Mouse (Mus musculus): Measurements from ENCODE around the gene Agfg1.
A peak's percentile ranks its signal among the peaks of the same experiment; 100 is the strongest.

The Agfg1 gene

GRCm38 (mm10) chr1:82824147-82824546, 15.1 kb upstream of the Agfg1 start:
- no peak for DNase-seq (ENCODE audit: low spot score in 2 of 2)

- DNase-seq (ENCODE audit: low spot score in 2 of 2): no peak
Observed at GRCm38 (mm10) chr1:82825256-82825655, 14.0 kb upstream of the Agfg1 start.

GRCm38 (mm10) chr1:82825783-82826182, 13.5 kb upstream of the Agfg1 start:
- DNase-seq (ENCODE audit: low spot score in 2 of 2): no peak

- no peak for DNase-seq (ENCODE audit: low spot score in 2 of 2)
Observed at GRCm38 (mm10) chr1:82826911-82827310, 12.4 kb upstream of the Agfg1 start.

GRCm38 (mm10) chr1:82830771-82831170, 8.5 kb upstream of the Agfg1 start:
- DNase-seq (ENCODE audit: low spot score in 2 of 2): no peak

- peak; percentile 32 to 48 for DNase-seq (ENCODE audit: low spot score in 2 of 2)
Observed at GRCm38 (mm10) chr1:82831547-82832240, 7.6 kb upstream of the Agfg1 start.

GRCm38 (mm10) chr1:82832495-82833021, 6.7 kb upstream of the Agfg1 start:
- no peak for DNase-seq (ENCODE audit: low spot score in 2 of 2)

- no peak for DNase-seq (ENCODE audit: low spot score in 2 of 2)
Observed at GRCm38 (mm10) chr1:82833501-82833900, 5.8 kb upstream of the Agfg1 start.

- DNase-seq (ENCODE audit: low spot score in 2 of 2): no peak
Observed at GRCm38 (mm10) chr1:82834572-82834971, 4.7 kb upstream of the Agfg1 start.

GRCm38 (mm10) chr1:82836342-82837217, 2.7 kb upstream of the Agfg1 start:
- DNase-seq (ENCODE audit: low spot score in 2 of 2): no peak

- no peak for DNase-seq (ENCODE audit: low spot score in 2 of 2)
Observed at GRCm38 (mm10) chr1:82837579-82837978, 1.7 kb upstream of the Agfg1 start.

GRCm38 (mm10) chr1:82838469-82839295, 601 bp upstream of the Agfg1 start:
- DNase-seq (ENCODE audit: low spot score in 2 of 2): no peak

GRCm38 (mm10) chr1:82839614-82840421, 535 bp downstream of the Agfg1 start:
- peak; percentile 45 to 48 for DNase-seq (ENCODE audit: low spot score in 2 of 2)

GRCm38 (mm10) chr1:82855729-82856128, 16.4 kb downstream of the Agfg1 start:
- no peak for DNase-seq (ENCODE audit: low spot score in 2 of 2)

GRCm38 (mm10) chr1:82858236-82858635, 19.0 kb downstream of the Agfg1 start:
- DNase-seq (ENCODE audit: low spot score in 2 of 2): no peak

GRCm38 (mm10) chr1:82860391-82860790, 21.1 kb downstream of the Agfg1 start:
- DNase-seq (ENCODE audit: low spot score in 2 of 2): no peak

GRCm38 (mm10) chr1:82870202-82870601, 30.9 kb downstream of the Agfg1 start:
- no peak for DNase-seq (ENCODE audit: low spot score in 2 of 2)

- no peak for DNase-seq (ENCODE audit: low spot score in 2 of 2)
Observed at GRCm38 (mm10) chr1:82879172-82879571, 39.9 kb downstream of the Agfg1 start.

- no peak for DNase-seq (ENCODE audit: low spot score in 2 of 2)
Observed at GRCm38 (mm10) chr1:82880196-82880595, 40.9 kb downstream of the Agfg1 start.

- no peak for DNase-seq (ENCODE audit: low spot score in 2 of 2)
Observed at GRCm38 (mm10) chr1:82893269-82893668, 54.0 kb downstream of the Agfg1 start.

GRCm38 (mm10) chr1:82900567-82900966, 61.3 kb downstream of the Agfg1 start:
- no peak for DNase-seq (ENCODE audit: low spot score in 2 of 2)

All from right cerebral cortex, postnatal 10 days (tissue).